Mouse (Mus musculus): ENCODE results near the gene Ttc7b. TPM values are rescaled to one million over a fixed set of nuclear protein-coding genes. Genes with fewer than 3 reads are reported as not detected.

Gene Ttc7b
- polyA plus RNA-seq (2021), result 21.3 TPM

- CTCF ChIA-PET, result no interaction called here
- POLR2A ChIA-PET, result interaction anchor here (0.6 kb wide), 1 partner anchor 265 kb away, joined by 3 read pairs; no protein-coding TSS in a partner anchor
- no peak for TF ChIP-seq CTCF (IDR thresholded peaks at IDR 0.05)
- in situ Hi-C loops (cut with MboI; ENCODE audit: low pct_unique_long_range_greater_than_20kb), result no loop called here
- no peaks in the 10 kb centered on the region for H3K27me3 ChIP-seq
- DNase-seq (ENCODE audit: low read depth, low spot score) (no peak), ATAC-seq (peak; percentile 80)
Observed at GRCm38 (mm10) chr12:100520794-100521186, at the start of gene Ttc7b. Gene Ttc7b (minus strand): TSS chr12:100520826.

DNA sequence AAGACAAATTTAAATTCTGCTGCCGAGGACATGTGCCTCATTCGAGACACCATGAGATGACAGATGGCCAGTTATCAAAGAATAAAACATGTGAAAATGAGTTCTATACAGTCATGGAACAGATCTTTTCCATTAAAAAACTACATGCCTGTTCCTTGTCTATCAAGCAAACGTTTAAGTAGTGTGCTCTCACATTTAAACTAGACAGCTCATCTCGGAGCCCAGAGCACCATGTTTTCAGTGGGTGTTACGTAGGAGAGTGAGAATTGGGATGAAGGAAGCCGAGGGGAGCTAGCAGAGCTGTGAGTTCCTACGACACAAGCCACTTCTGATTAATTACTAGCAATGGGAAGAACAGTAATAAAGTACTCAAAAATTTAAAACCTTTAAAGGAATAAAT is 48.2 kb upstream of the Ttc7b start:
- POLR2A ChIA-PET, result no interaction called here
- in situ Hi-C loops (cut with MboI; ENCODE audit: low pct_unique_long_range_greater_than_20kb), result loop anchor here (25.0 kb wide), 1 partner anchor 468 kb away; the partner anchor contains the start of gene Ccdc88c
- ATAC-seq (no peak), DNase-seq (ENCODE audit: low read depth, low spot score) (no peak)
- no peak for TF ChIP-seq CTCF (IDR thresholded peaks at IDR 0.05)
- CTCF ChIA-PET, result interaction anchor here (2.3 kb wide), 1 partner anchor 9 kb away, joined by 7 read pairs; no protein-coding TSS in a partner anchor
- H3K27me3 ChIP-seq, result no peaks in the 10 kb centered on the region

- H3K27me3 ChIP-seq, result no peaks in the 10 kb centered on the region
- in situ Hi-C loops (cut with MboI; ENCODE audit: low pct_unique_long_range_greater_than_20kb), result loop anchor here (25.0 kb wide), 1 partner anchor 469 kb away; the partner anchor contains the start of gene Ccdc88c
- ATAC-seq, result no peak
- CTCF ChIA-PET, result interaction anchor here (2.3 kb wide), 1 partner anchor 10 kb away, joined by 7 read pairs; no protein-coding TSS in a partner anchor
- POLR2A ChIA-PET, result no interaction called here
- no peak for DNase-seq (ENCODE audit: low read depth, low spot score)
- no peak for TF ChIP-seq CTCF (IDR thresholded peaks at IDR 0.05)
Observed at GRCm38 (mm10) chr12:100568105-100568504, 47.5 kb upstream of the Ttc7b start.

DNA sequence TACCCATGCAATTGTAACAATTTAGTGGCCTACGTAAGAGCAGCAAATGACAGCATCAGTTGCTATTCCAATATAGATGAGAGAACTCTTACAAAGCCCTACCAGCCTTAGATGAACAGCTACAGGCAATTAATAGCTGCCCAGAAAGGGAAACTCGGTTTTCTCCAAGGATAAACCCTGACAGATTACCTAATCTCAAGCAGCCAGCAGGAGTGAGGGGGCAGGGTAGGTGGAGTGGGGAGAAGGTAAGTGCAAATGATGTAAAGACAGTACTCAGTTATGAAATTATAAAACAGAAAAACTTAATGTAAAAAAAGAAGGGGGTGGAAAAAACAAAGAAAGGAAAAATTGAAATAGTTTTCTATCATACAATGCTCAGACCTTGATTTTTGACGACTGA is 47.0 kb upstream of the Ttc7b start:
- ChIA-PET CTCF (interaction anchor here (2.3 kb wide), 1 partner anchor 11 kb away, joined by 7 read pairs; no protein-coding TSS in a partner anchor), POLR2A (no interaction called here)
- ATAC-seq (no peak), DNase-seq (ENCODE audit: low read depth, low spot score) (no peak)
- in situ Hi-C loops (cut with MboI; ENCODE audit: low pct_unique_long_range_greater_than_20kb), result loop anchor here (25.0 kb wide), 1 partner anchor 470 kb away; the partner anchor contains the start of gene Ccdc88c
- TF ChIP-seq CTCF (IDR thresholded peaks at IDR 0.05), result no peak
- no peaks in the 10 kb centered on the region for H3K27me3 ChIP-seq

- TF ChIP-seq CTCF (IDR thresholded peaks at IDR 0.05), result no peak
- ChIA-PET POLR2A (interaction anchor here (1.0 kb wide), 1 partner anchor 21 kb away, joined by 3 read pairs; no protein-coding TSS in a partner anchor), CTCF (interaction anchor here (1.7 kb wide), 1 partner anchor 25 kb away, joined by 4 read pairs; no protein-coding TSS in a partner anchor)
- H3K27me3 ChIP-seq, result no peaks in the 10 kb centered on the region
- DNase-seq (ENCODE audit: low read depth, low spot score), result no peak
- no peak for ATAC-seq
- in situ Hi-C loops (cut with MboI; ENCODE audit: low pct_unique_long_range_greater_than_20kb), result loop anchor here (25.0 kb wide), 1 partner anchor 484 kb away; the partner anchor contains the start of gene Ccdc88c
Observed at GRCm38 (mm10) chr12:100553675-100554074, 33.0 kb upstream of the Ttc7b start.

DNA sequence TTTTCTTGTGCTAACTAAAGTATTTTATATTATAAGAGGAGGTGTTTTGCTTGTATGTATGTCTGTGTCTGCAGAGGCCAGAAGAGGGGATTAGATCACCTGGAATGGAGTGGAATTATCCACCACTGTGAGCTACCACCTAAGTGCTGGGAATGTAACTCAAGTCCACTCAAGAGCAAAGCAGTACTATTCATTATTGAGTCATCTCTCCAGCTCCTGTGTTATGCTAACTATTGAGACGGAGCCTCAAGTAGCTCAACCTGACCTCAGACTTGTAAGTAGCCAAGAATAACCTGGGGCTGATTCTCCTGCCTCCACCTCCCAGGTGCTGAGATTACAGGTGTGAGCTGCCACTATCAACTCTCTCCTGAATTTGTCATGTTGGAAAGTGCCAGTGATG is 31.3 kb upstream of the Ttc7b start:
- no peak for ATAC-seq

GRCm38 (mm10) chr12:100544194-100544567 is 23.6 kb upstream of the Ttc7b start:
- ATAC-seq (no peak), DNase-seq (ENCODE audit: low read depth, low spot score) (no peak)
- in situ Hi-C loops (cut with MboI; ENCODE audit: low pct_unique_long_range_greater_than_20kb), result no loop called here
- H3K27me3 ChIP-seq, result no peaks in the 10 kb centered on the region
- CTCF ChIA-PET, result interaction anchor here (1.0 kb wide), 1 partner anchor 61 kb away, joined by 3 read pairs; no protein-coding TSS in a partner anchor
- TF ChIP-seq CTCF (IDR thresholded peaks at IDR 0.05), result no peak
- POLR2A ChIA-PET, result no interaction called here

More for the DNA sequence above, 31.3 kb upstream of the Ttc7b start:
- CTCF ChIA-PET, result interaction anchor here (0.7 kb wide), 1 partner anchor 9 kb away, joined by 3 read pairs; no protein-coding TSS in a partner anchor
- in situ Hi-C loops (cut with MboI; ENCODE audit: low pct_unique_long_range_greater_than_20kb), result loop anchor here (25.0 kb wide), 1 partner anchor 485 kb away; the partner anchor contains the start of gene Ccdc88c
- DNase-seq (ENCODE audit: low read depth, low spot score), result no peak
- no peaks in the 10 kb centered on the region for H3K27me3 ChIP-seq
- POLR2A ChIA-PET, result no interaction called here
- TF ChIP-seq CTCF (IDR thresholded peaks at IDR 0.05), result no peak

- in situ Hi-C loops (cut with MboI; ENCODE audit: low pct_unique_long_range_greater_than_20kb), result no loop called here
- POLR2A ChIA-PET, result no interaction called here
- ATAC-seq, result no peak
- no peak for TF ChIP-seq CTCF (IDR thresholded peaks at IDR 0.05)
- DNase-seq (ENCODE audit: low read depth, low spot score), result no peak
- H3K27me3 ChIP-seq, result no peaks in the 10 kb centered on the region
- CTCF ChIA-PET, result interaction anchor here (1.0 kb wide), 1 partner anchor 61 kb away, joined by 3 read pairs; no protein-coding TSS in a partner anchor
Observed at GRCm38 (mm10) chr12:100543437-100544193, 23.0 kb upstream of the Ttc7b start.

GRCm38 (mm10) chr12:100542494-100542893 is 21.9 kb upstream of the Ttc7b start:
- ChIA-PET CTCF (no interaction called here), POLR2A (no interaction called here)
- DNase-seq (ENCODE audit: low read depth, low spot score) (no peak), ATAC-seq (no peak)
- TF ChIP-seq CTCF (IDR thresholded peaks at IDR 0.05), result no peak
- in situ Hi-C loops (cut with MboI; ENCODE audit: low pct_unique_long_range_greater_than_20kb), result no loop called here
- H3K27me3 ChIP-seq, result no peaks in the 10 kb centered on the region

- CTCF ChIA-PET, result no interaction called here
- DNase-seq (ENCODE audit: low read depth, low spot score) (no peak), ATAC-seq (no peak)
- H3K27me3 ChIP-seq, result no peaks in the 10 kb centered on the region
- in situ Hi-C loops (cut with MboI; ENCODE audit: low pct_unique_long_range_greater_than_20kb), result no loop called here
- POLR2A ChIA-PET, result no interaction called here
- no peak for TF ChIP-seq CTCF (IDR thresholded peaks at IDR 0.05)
Observed at GRCm38 (mm10) chr12:100542076-100542475, 21.4 kb upstream of the Ttc7b start.

GRCm38 (mm10) chr12:100539158-100539714 is 18.6 kb upstream of the Ttc7b start:
- no peak for TF ChIP-seq CTCF (IDR thresholded peaks at IDR 0.05)
- in situ Hi-C loops (cut with MboI; ENCODE audit: low pct_unique_long_range_greater_than_20kb), result no loop called here
- ATAC-seq (no peak), DNase-seq (ENCODE audit: low read depth, low spot score) (no peak)
- ChIA-PET CTCF (no interaction called here), POLR2A (no interaction called here)
- H3K27me3 ChIP-seq, result no peaks in the 10 kb centered on the region

Data from Patski (cell line).